Mouse (Mus musculus): ENCODE data around the gene Unc45b.

DNA sequence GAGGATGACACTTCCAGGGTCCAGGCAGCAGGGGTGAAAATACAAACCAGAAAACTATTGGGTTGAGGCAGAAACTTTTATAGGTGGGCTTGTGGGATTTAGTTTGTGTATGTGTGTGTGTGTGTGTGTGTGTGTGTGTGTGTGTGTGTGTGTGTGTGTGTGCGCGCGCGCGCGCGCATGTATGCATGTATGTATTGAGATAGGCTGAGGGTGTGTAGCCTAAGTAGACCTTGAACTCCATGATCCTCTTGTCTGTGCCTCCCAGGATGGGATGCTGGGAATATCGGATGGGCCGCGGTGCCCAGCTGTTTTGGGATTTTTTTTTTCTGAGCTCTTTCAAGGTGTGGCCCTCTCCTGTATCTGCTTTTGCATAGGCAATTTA lies 1.8 kb upstream of the Unc45b start:
- TF ChIP-seq CTCF (IDR thresholded peaks at IDR 0.05; ENCODE audit: low read depth, low read length), result no peak
- no peak for TF ChIP-seq POLR2A (IDR thresholded peaks at IDR 0.05; ENCODE audit: borderline replicate concordance, low read depth, low read length)

Data from bone marrow macrophage, adult 2 months (primary cell).